Mouse (Mus musculus): ENCODE results near the gene Rap1b.

- TF ChIP-seq POLR2A (IDR thresholded peaks at IDR 0.05; ENCODE audit: extremely low read depth, insufficient read depth, low read length) = no peak
- TF ChIP-seq CTCF (IDR thresholded peaks at IDR 0.05; ENCODE audit: extremely low read depth, insufficient read depth, low read length) = no peak
Observed at GRCm38 (mm10) chr10:117797684-117798083, 48.2 kb downstream of the Rap1b start.
